Mouse (Mus musculus) hindbrain, embryonic 16.5 days (tissue): ENCODE measurements around the gene Psmc5. TPM values are rescaled to one million over a fixed set of nuclear protein-coding genes. Genes with fewer than 3 reads are reported as not detected.

ENCODE experiments used
- ATAC-seq: fragments of 200-750 bp; cut with Nextera tagmentation; 2 replicates; pipeline ENCODE4 v1.8.0; 2017; ENCODE audit warnings: moderate TSS enrichment, moderate library complexity
- H3K27ac ChIP-seq: fragments of 300-500 bp; sonication (generic); 2 replicates; pipeline ENCODE4 v1.5.1; 2014; ENCODE audit warnings: low read depth, mild to moderate bottlenecking, control low read depth, low read length, moderate library complexity
- H3K27me3 ChIP-seq: fragments of 300-500 bp; sonication (generic); replicated peaks from 2 replicates; pipeline ENCODE4 v1.6.1; 2014; ENCODE audit warnings: low read length; ENCODE audit not compliant: control insufficient read depth, insufficient read depth
- H3K36me3 ChIP-seq: fragments of 300-500 bp; sonication (generic); 2 replicates; pipeline ENCODE4 v1.6.1; 2014; ENCODE audit warnings: mild to moderate bottlenecking, low read length, moderate library complexity, mixed read lengths; ENCODE audit not compliant: control insufficient read depth, insufficient read depth
- H3K4me1 ChIP-seq: fragments of 300-500 bp; sonication (generic); 2 replicates; pipeline ENCODE4 v1.6.1; 2014; ENCODE audit warnings: low read depth, low read length; ENCODE audit not compliant: control insufficient read depth, insufficient read depth
- H3K4me2 ChIP-seq: fragments of 300-500 bp; sonication (generic); 2 replicates; pipeline ENCODE4 v1.6.1; 2014; ENCODE audit warnings: mild to moderate bottlenecking, low read length, control low read depth, moderate library complexity
- H3K4me3 ChIP-seq: fragments of 300-500 bp; sonication (generic); 2 replicates; pipeline ENCODE4 v1.5.1; 2014; ENCODE audit warnings: mild to moderate bottlenecking, low read length, control low read depth, moderate library complexity
- H3K9ac ChIP-seq: fragments of 300-500 bp; sonication (generic); 2 replicates; pipeline ENCODE4 v1.6.1; 2014; ENCODE audit warnings: low read depth, mild to moderate bottlenecking, control low read depth, low read length, moderate library complexity
- H3K9me3 ChIP-seq: fragments of 300-500 bp; sonication (generic); 2 replicates; pipeline ENCODE4 v1.6.1; 2014; ENCODE audit warnings: mild to moderate bottlenecking, low read length, moderate library complexity; ENCODE audit not compliant: control insufficient read depth
- WGBS: fragments of 180-500 bp; shearing (Covaris S2); extraction: QIAGEN DNeasy Blood & Tissue Kit; methylation state at CpG from one replicate; pipeline ENCODE4 v1.1.7; 2014; 5-methylcytosine and 5-hydroxymethylcytosine counted together
- polyA plus RNA-seq: library from polyadenylated mRNA; unstranded; fragments of >200 nt; fragmentation: Nextera tagmentation; extraction: Ambion mirVana; gene quantifications from 2 replicates; pipeline ENCODE4 v1.2.1, GENCODE M21; 2015

Psmc5 gene
- polyA plus RNA-seq, 1 experiment from 2014 or later = 330 TPM

- no peaks in the 10 kb centered on the region for H3K27me3 ChIP-seq
- 84% methylated on average over 11 of the region's 11 CpGs for WGBS
- H3K27ac ChIP-seq = no peak overlapping the region
- no peaks in the 10 kb centered on the region for H3K9me3 ChIP-seq
- H3K36me3 ChIP-seq = no peaks in the 10 kb centered on the region
- no peak overlapping the region for H3K4me2 ChIP-seq
- no peaks in the 10 kb centered on the region for H3K4me1 ChIP-seq
- no peak overlapping the region for H3K4me3 ChIP-seq
- H3K9ac ChIP-seq = no peak overlapping the region
- no peak for ATAC-seq
Observed at GRCm38 (mm10) chr11:106308162-106308561, 52.2 kb downstream of the Psmc5 start.

DNA sequence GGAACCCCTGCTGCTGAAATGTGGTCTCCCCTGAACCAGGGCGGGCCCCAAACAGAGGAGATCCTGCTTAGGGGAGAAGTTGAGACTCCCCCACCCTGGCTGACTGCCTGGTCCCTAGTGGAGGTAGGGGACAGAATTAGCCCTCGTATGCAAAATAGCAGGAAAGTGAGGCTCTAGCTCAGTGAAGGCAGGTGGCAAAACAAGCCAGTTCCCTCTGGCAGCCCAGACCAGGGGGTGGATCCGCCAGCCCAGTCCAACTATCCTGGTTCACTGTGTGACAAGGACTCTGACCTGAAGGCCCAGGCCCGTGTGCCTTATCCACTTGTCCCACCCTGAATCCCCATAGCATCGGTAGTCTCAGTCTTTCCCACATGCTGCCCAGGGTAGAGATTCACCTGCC lies 54.2 kb downstream of the Psmc5 start:
- H3K4me3 ChIP-seq = no peak overlapping the region
- H3K27ac ChIP-seq = no peak overlapping the region
- no peak overlapping the region for H3K4me2 ChIP-seq
- WGBS = 69% methylated on average over 5 of the region's 5 CpGs
- no peaks in the 10 kb centered on the region for H3K36me3 ChIP-seq
- no peaks in the 10 kb centered on the region for H3K9me3 ChIP-seq
- H3K27me3 ChIP-seq = no peaks in the 10 kb centered on the region
- no peaks in the 10 kb centered on the region for H3K4me1 ChIP-seq
- no peak for ATAC-seq
- H3K9ac ChIP-seq = no peak overlapping the region

Other genes with a start within 250 kb of the Psmc5 start
- gene Kcnh6, start 248.0 kb upstream of the Psmc5 start, polyA plus RNA-seq = 2.7 and 3.1 TPM in 2 replicates
- gene Dcaf7, start 219.3 kb upstream of the Psmc5 start, polyA plus RNA-seq = 152 and 179 TPM in 2 replicates
- 7.4 and 7.8 TPM in 2 replicates for gene Taco1, start 190.1 kb upstream of the Psmc5 start, polyA plus RNA-seq
- 6.2 and 11.9 TPM in 2 replicates for gene Map3k3, start 171.5 kb upstream of the Psmc5 start, polyA plus RNA-seq
- not detected in 2 replicates for gene Gm10840, start 95.3 kb upstream of the Psmc5 start, polyA plus RNA-seq
- 142 and 161 TPM in 2 replicates for gene Limd2, start 95.3 kb upstream of the Psmc5 start, polyA plus RNA-seq
- 28.6 and 30.1 TPM in 2 replicates for gene Strada, start 54.0 kb upstream of the Psmc5 start, polyA plus RNA-seq
- 109 and 113 TPM in 2 replicates for gene Ccdc47, start 39.8 kb upstream of the Psmc5 start, polyA plus RNA-seq
- gene Ddx42, start 39.2 kb upstream of the Psmc5 start, polyA plus RNA-seq = 77.9 and 87.4 TPM in 2 replicates
- 31.6 and 35.0 TPM in 2 replicates for gene Ftsj3, start 75 bp upstream of the Psmc5 start, polyA plus RNA-seq
- 9.6 and 11.2 TPM in 2 replicates for gene Smarcd2, start 16.8 kb downstream of the Psmc5 start, polyA plus RNA-seq
- 0.06 and 0.14 TPM in 2 replicates for gene Tcam1, start 20.5 kb downstream of the Psmc5 start, polyA plus RNA-seq
- 0.61 TPM in 1 of 2 replicates, not detected in the other for gene Gh, start 45.7 kb downstream of the Psmc5 start, polyA plus RNA-seq
- 0.85 and 1.5 TPM in 2 replicates for gene Cd79b, start 58.6 kb downstream of the Psmc5 start, polyA plus RNA-seq
- gene Scn4a, start 97.1 kb downstream of the Psmc5 start, polyA plus RNA-seq = 0.06 TPM in 1 of 2 replicates, not detected in the other
- gene Prr29, start 109.3 kb downstream of the Psmc5 start, polyA plus RNA-seq = not detected in 2 replicates
- 15.1 and 17.6 TPM in 2 replicates for gene Icam2, start 131.9 kb downstream of the Psmc5 start, polyA plus RNA-seq
- gene Ern1, start 231.7 kb downstream of the Psmc5 start, polyA plus RNA-seq = 3.3 and 4.8 TPM in 2 replicates